ENCODE assay signal across 23 mouse cellular contexts in the genomic region with DNA sequence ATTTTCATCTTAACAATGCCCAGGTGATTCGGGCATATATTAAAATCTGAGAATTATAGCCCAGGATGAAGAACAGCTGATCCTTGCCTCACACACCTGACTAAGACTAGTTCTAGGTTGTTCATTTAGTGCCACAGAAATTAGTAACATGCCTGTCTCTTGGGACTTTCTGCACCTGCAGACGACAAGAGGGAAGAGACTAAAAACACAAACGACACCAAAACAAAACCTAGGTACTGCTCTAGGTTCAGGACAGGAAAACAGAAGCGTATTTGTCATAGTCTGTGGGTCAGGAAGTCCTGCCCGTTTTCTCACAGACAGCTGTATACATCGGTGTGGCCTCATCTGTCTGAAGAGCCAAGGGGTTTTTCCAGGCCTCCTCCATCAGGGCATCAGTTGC.
"Had no signal": no experiment of that assay in that cellular context is flagged by ENCODE, and none has a peak within 500 bp of the region (broad histone marks: within the 10 kb centered on the region; RNA-seq: fewer than 3 reads in every experiment).

No protein-coding gene starts in this region.

- H3K4me3 ChIP-seq: layer of hippocampus, adult 2 months; limb, embryonic 12.5 days; limb, embryonic 15.5 days; midbrain, embryonic 12.5 days; midbrain, embryonic 15.5 days; myocyte; neural tube, embryonic 13.5 days had no signal

- H3K36me3 ChIP-seq: limb, embryonic 12.5 days; limb, embryonic 15.5 days; midbrain, embryonic 12.5 days; midbrain, embryonic 15.5 days; neural tube, embryonic 13.5 days had no signal

- H3K27ac ChIP-seq: kidney, postnatal 0 days; layer of hippocampus, adult 2 months; limb, embryonic 12.5 days; limb, embryonic 15.5 days; liver, embryonic 14.5 days; macrophage; midbrain, embryonic 12.5 days; midbrain, embryonic 15.5 days; neural tube, embryonic 13.5 days had no signal

- DNase-seq: kidney, adult 9 months; kidney, postnatal 25 days; layer of hippocampus, adult 9-11 months; left cerebral cortex, postnatal 4 days; liver, postnatal 0 days; lung, embryonic 14.5 days; retina, postnatal 1 day; right cerebral cortex, postnatal 25 days; spleen, adult 18-20 months; thymus, adult 18-20 months; thymus, postnatal 36 days had no signal

- H3K9ac ChIP-seq: limb, embryonic 12.5 days; limb, embryonic 15.5 days; liver, embryonic 14.5 days; liver, postnatal 0 days; lung, embryonic 14.5 days; midbrain, embryonic 12.5 days; midbrain, embryonic 15.5 days; neural tube, embryonic 13.5 days had no signal

- H3K27me3 ChIP-seq: limb, embryonic 12.5 days; limb, embryonic 15.5 days; midbrain, embryonic 12.5 days; midbrain, embryonic 15.5 days; neural tube, embryonic 13.5 days had no signal

- ATAC-seq: liver, postnatal 0 days; lung, postnatal 0 days; midbrain, embryonic 15.5 days had no signal

- H3K4me1 ChIP-seq: limb, embryonic 15.5 days; midbrain, embryonic 12.5 days; midbrain, embryonic 15.5 days; neural tube, embryonic 13.5 days had no signal

- H3K9me3 ChIP-seq: limb, embryonic 12.5 days; limb, embryonic 15.5 days; midbrain, embryonic 12.5 days; midbrain, embryonic 15.5 days; neural tube, embryonic 13.5 days had no signal

- H3K4me2 ChIP-seq: limb, embryonic 12.5 days; limb, embryonic 15.5 days; liver, embryonic 11.5 days; lung, embryonic 14.5 days; midbrain, embryonic 12.5 days; midbrain, embryonic 15.5 days; neural tube, embryonic 13.5 days had no signal
